Comparison of ENCODE assay signal across 8 mouse cellular contexts in the genomic region with DNA sequence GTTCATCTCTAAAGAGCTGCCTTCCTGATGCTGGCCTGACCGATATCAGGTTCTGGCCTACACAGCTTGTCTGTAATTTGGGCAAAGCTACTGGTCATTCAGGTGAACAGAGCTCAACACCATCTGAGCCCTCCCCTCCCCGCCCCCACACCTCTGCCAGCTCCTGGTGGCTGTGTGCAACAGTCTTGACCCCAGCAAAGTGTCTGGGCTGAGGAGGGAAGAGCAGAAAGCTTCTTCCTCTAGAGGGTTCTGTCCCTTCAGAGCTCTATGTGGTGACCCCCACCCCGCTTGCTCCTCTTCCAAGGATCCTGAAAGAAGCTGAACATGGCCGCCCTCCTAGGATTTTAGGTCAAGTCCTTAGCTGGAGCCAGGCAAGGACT. TPM values are rescaled to one million over a fixed set of nuclear protein-coding genes. Genes with fewer than 3 reads are reported as not detected.
DNase-seq lines count a peak whose midpoint lies in the region; ATAC-seq and TF ChIP-seq lines count a peak whose summit lies in the region.

No protein-coding gene starts in this region.

- intact Hi-C loops in left cerebral cortex, postnatal 25 days (cut with DNase I) = loop anchor here (1.0 to 2.0 kb wide), 2 partner anchors 46 to 48 kb away; partner anchors contain the start of gene Nfkbia

- H3K36me3 ChIP-seq in megakaryocyte, embryonic 14.5 days (replicated peaks; ENCODE audit: low read length) = no peaks in the 10 kb centered on the region
- H3K36me3 ChIP-seq in limb, embryonic 12.5 days = no peaks in the 10 kb centered on the region
- H3K36me3 ChIP-seq in small intestine, adult 2 months (ENCODE audit: control insufficient read depth, insufficient read depth, low read length) = no peaks in the 10 kb centered on the region

- no peak for TF ChIP-seq CTCF in small intestine, adult 2 months (IDR thresholded peaks at IDR 0.05; ENCODE audit: extremely low read depth, insufficient read length, insufficient replicate concordance, low read depth, low read length)

- H3K4me3 ChIP-seq in megakaryocyte, embryonic 14.5 days (replicated peaks) = peak overlapping the region; percentile 6
- no peak overlapping the region for H3K4me3 ChIP-seq in limb, embryonic 12.5 days (replicated peaks)
- H3K4me3 ChIP-seq in small intestine, adult 2 months (ENCODE audit: low read depth, low read length) = no peak overlapping the region

- H3K9ac ChIP-seq in limb, embryonic 12.5 days (replicated peaks) = no peak overlapping the region

- H3K27ac ChIP-seq in limb, embryonic 12.5 days = peak overlapping the region; percentile 89
- H3K27ac ChIP-seq in small intestine, adult 2 months (ENCODE audit: insufficient read depth, low read depth, low read length) = peak overlapping the region; percentile 90

- H3K4me1 ChIP-seq in megakaryocyte, embryonic 14.5 days = peaks cover 56% of the 10 kb centered on the region
- H3K4me1 ChIP-seq in limb, embryonic 12.5 days (replicated peaks) = peaks cover 31% of the 10 kb centered on the region
- peaks cover 48% of the 10 kb centered on the region; the same call in 1 of the 2 replicates for H3K4me1 ChIP-seq in small intestine, adult 2 months (ENCODE audit: control insufficient read depth, insufficient read depth, insufficient read length, low read length)

- ATAC-seq in megakaryocyte, adult 5-6 weeks (ENCODE audit: poor library complexity, severe bottlenecking) = no peak
- no peak for ATAC-seq in limb, embryonic 12.5 days (ENCODE audit: insufficient number of reproducible peaks, insufficient read depth, low FRiP score, low TSS enrichment, low read depth)

- 0 out of 2 replicates have a peak overlapping the region, but pooled peaks have one; percentile 17 for H3K4me2 ChIP-seq in limb, embryonic 12.5 days

- peaks cover 19% of the 10 kb centered on the region for H3K27me3 ChIP-seq in megakaryocyte, embryonic 14.5 days (replicated peaks)
- H3K27me3 ChIP-seq in limb, embryonic 12.5 days = no peaks in the 10 kb centered on the region
- no peaks in the 10 kb centered on the region for H3K27me3 ChIP-seq in small intestine, adult 2 months (ENCODE audit: control insufficient read depth, insufficient read depth, low read length)

- 78% methylated on average over 4 of the region's 4 CpGs for WGBS in limb, embryonic 12.5 days
- WGBS in small intestine, adult 2 months = 68% methylated on average over 4 of the region's 4 CpGs

- H3K9me3 ChIP-seq in megakaryocyte, embryonic 14.5 days = no peaks in the 10 kb centered on the region
- H3K9me3 ChIP-seq in limb, embryonic 12.5 days = no peaks in the 10 kb centered on the region

- peak; percentile 65 to 68 for DNase-seq in cerebellum, postnatal 10 days
- no peak for DNase-seq in cerebellum, adult 11-12 months
- DNase-seq in left cerebral cortex, postnatal 25 days (ENCODE audit: low spot score in 2 of 2) = no peak
- no peak for DNase-seq in yolk sac, embryonic 10.5 days (ENCODE audit: low spot score)

- TF ChIP-seq POLR2A in small intestine, adult 2 months (IDR thresholded peaks at IDR 0.05; ENCODE audit: low read depth, low read length) = no peak

RNA-seq across cellular contexts. Expression of gene Nfkbia, which starts 46.1 kb away (rescaled TPM):
- 59.9 and 92.2 TPM in 2 replicates for polyA plus RNA-seq in megakaryocyte, embryonic 14.5 days (2012; ENCODE audit: insufficient read depth, low replicate concordance)
- total RNA-seq in megakaryocyte, adult 5-6 weeks (2015) = 55.5 and 84.6 TPM in 2 replicates
- 52.5 and 65.3 TPM in 2 replicates for total RNA-seq in megakaryocyte, adult 5-6 weeks (2017)
- 85.7 and 94.9 TPM in 2 replicates for polyA plus RNA-seq in limb, embryonic 12.5 days (2016; fragmentation: Nextera tagmentation; extraction: Ambion mirVana)
- 171 and 272 TPM in 2 replicates for polyA plus RNA-seq in small intestine, adult 2 months (2012; rRNA removed)
- 10 to 100 TPM; 28.5 to 31.7 TPM for total RNA-seq in left cerebral cortex, postnatal 25 days (2021)

Comparison
In these comparisons a context has a peak if more than half of its experiments do, and no peak if none do; other contexts are left out.
1. DNase-seq: peak in cerebellum, postnatal 10 days (2 of 2); none in cerebellum, adult 11-12 months (single experiment), left cerebral cortex, postnatal 25 days (0 of 2) and yolk sac, embryonic 10.5 days (single experiment).